Mouse (Mus musculus): Measurements from ENCODE around the gene Hk3. TPM values are rescaled to one million over a fixed set of nuclear protein-coding genes. Genes with fewer than 3 reads are reported as not detected.

Gene Hk3
- polyA plus RNA-seq, 1 experiment from 2014 or later: 1.2 TPM

GRCm38 (mm10) chr13:54988181-54988760, 32.9 kb downstream of the Hk3 start:
- TF ChIP-seq CTCF (IDR thresholded peaks at IDR 0.05; ENCODE audit: low read depth): no peak
- H3K36me3 ChIP-seq (ENCODE audit: insufficient read depth): no peaks in the 10 kb centered on the region
- no peaks in the 10 kb centered on the region for H3K27me3 ChIP-seq (ENCODE audit: insufficient read depth, low read length)
- H3K9me3 ChIP-seq (ENCODE audit: low read depth, low read length): no peaks in the 10 kb centered on the region
- ATAC-seq (ENCODE audit: insufficient read depth) (no peak), DNase-seq (no peak)
- no peak overlapping the region for H3K9ac ChIP-seq
- WGBS: 43% methylated on average over 7 of the region's 7 CpGs
- no peak overlapping the region for H3K27ac ChIP-seq (ENCODE audit: low read depth)
- H3K4me3 ChIP-seq (ENCODE audit: low read depth, low read length): no peak overlapping the region
- H3K4me1 ChIP-seq (ENCODE audit: insufficient read depth): no peaks in the 10 kb centered on the region
- no peak overlapping the region for H3K4me2 ChIP-seq

GRCm38 (mm10) chr13:54987405-54987804, 33.8 kb downstream of the Hk3 start:
- ATAC-seq (ENCODE audit: insufficient read depth): no peak
- Histone ChIP-seq H3K27ac (ENCODE audit: low read depth) (no peak overlapping the region), H3K4me1 (ENCODE audit: insufficient read depth) (no peaks in the 10 kb centered on the region), H3K4me3 (ENCODE audit: low read depth, low read length) (no peak overlapping the region), H3K4me2 (no peak overlapping the region), H3K9me3 (ENCODE audit: low read depth, low read length) (no peaks in the 10 kb centered on the region), H3K9ac (no peak overlapping the region), H3K27me3 (ENCODE audit: insufficient read depth, low read length) (no peaks in the 10 kb centered on the region), H3K36me3 (ENCODE audit: insufficient read depth) (no peaks in the 10 kb centered on the region)
- 72% methylated on average over 9 of the region's 9 CpGs for WGBS
- no peak for DNase-seq
- no peak for TF ChIP-seq CTCF (IDR thresholded peaks at IDR 0.05; ENCODE audit: low read depth)

GRCm38 (mm10) chr13:54983614-54984013, 37.6 kb downstream of the Hk3 start:
- 50% methylated on average over 2 of the region's 2 CpGs for WGBS
- no peaks in the 10 kb centered on the region for H3K4me1 ChIP-seq (ENCODE audit: insufficient read depth)

DNA sequence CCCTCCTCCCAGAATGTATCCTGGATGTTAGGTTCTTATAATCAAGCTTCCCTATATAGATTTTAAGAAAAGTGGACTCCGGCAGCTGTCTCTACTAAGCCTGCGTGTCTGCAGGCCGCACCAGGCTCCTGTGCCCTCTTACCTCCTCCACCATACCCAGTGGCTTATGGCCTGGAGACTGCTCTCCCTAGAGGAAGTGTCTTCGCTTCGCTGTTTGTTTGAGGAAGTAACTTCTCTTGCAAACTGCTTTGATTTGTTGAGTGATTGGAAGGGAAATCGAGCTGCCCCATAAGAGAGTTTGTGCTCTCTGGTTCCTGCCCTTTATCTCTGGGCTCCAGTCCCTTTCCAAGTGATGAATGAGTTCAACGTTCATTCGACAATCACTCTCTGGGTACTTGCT, 38.2 kb downstream of the Hk3 start:
- Histone ChIP-seq H3K27me3 (ENCODE audit: insufficient read depth, low read length) (no peaks in the 10 kb centered on the region), H3K36me3 (ENCODE audit: insufficient read depth) (no peaks in the 10 kb centered on the region), H3K4me2 (no peak overlapping the region), H3K4me3 (ENCODE audit: low read depth, low read length) (no peak overlapping the region), H3K4me1 (ENCODE audit: insufficient read depth) (no peaks in the 10 kb centered on the region), H3K9ac (no peak overlapping the region), H3K27ac (ENCODE audit: low read depth) (no peak overlapping the region), H3K9me3 (ENCODE audit: low read depth, low read length) (no peaks in the 10 kb centered on the region)
- 53% methylated on average over 8 of the region's 8 CpGs for WGBS
- DNase-seq (no peak), ATAC-seq (ENCODE audit: insufficient read depth) (no peak)
- no peak for TF ChIP-seq CTCF (IDR thresholded peaks at IDR 0.05; ENCODE audit: low read depth)

More at GRCm38 (mm10) chr13:54983614-54984013, 37.6 kb downstream of the Hk3 start:
- Histone ChIP-seq H3K27ac (ENCODE audit: low read depth) (no peak overlapping the region), H3K36me3 (ENCODE audit: insufficient read depth) (no peaks in the 10 kb centered on the region), H3K9me3 (ENCODE audit: low read depth, low read length) (no peaks in the 10 kb centered on the region), H3K4me3 (ENCODE audit: low read depth, low read length) (no peak overlapping the region), H3K27me3 (ENCODE audit: insufficient read depth, low read length) (no peaks in the 10 kb centered on the region), H3K4me2 (no peak overlapping the region), H3K9ac (no peak overlapping the region)
- DNase-seq (peak; percentile 48), ATAC-seq (ENCODE audit: insufficient read depth) (no peak)
- TF ChIP-seq CTCF (IDR thresholded peaks at IDR 0.05; ENCODE audit: low read depth): peak; percentile 61

GRCm38 (mm10) chr13:54980957-54981356, 40.2 kb downstream of the Hk3 start:
- Histone ChIP-seq H3K4me3 (ENCODE audit: low read depth, low read length) (no peak overlapping the region), H3K27me3 (ENCODE audit: insufficient read depth, low read length) (no peaks in the 10 kb centered on the region), H3K9ac (no peak overlapping the region), H3K9me3 (ENCODE audit: low read depth, low read length) (no peaks in the 10 kb centered on the region), H3K36me3 (ENCODE audit: insufficient read depth) (no peaks in the 10 kb centered on the region), H3K27ac (ENCODE audit: low read depth) (no peak overlapping the region), H3K4me1 (ENCODE audit: insufficient read depth) (no peaks in the 10 kb centered on the region), H3K4me2 (no peak overlapping the region)
- no peak for DNase-seq
- TF ChIP-seq CTCF (IDR thresholded peaks at IDR 0.05; ENCODE audit: low read depth): no peak
- no peak for ATAC-seq (ENCODE audit: insufficient read depth)
- 64% methylated on average over 12 of the region's 12 CpGs for WGBS

DNA sequence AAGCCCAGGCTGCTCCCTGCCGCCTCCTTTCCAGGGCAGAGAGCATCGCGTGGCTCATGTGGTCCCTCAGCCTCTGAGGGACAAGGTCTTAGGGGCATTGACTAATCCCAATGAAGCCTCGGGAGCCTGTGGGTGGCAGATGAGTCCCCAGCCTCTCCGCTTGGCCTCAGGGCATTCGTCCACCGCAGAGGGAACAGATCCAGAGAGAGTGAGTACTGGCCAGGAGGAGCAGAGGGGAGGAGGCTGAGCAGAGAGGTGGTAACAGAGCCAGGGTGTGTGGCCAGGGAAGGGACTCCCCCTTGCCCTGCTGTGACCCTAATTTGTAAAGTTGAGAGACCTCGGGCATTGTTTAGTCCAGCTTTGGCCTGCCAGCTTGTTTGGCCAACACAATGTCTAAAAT, 42.4 kb downstream of the Hk3 start:
- H3K4me2 ChIP-seq: no peak overlapping the region
- ATAC-seq (ENCODE audit: insufficient read depth) (no peak), DNase-seq (no peak)
- H3K4me1 ChIP-seq (ENCODE audit: insufficient read depth): no peaks in the 10 kb centered on the region
- no peaks in the 10 kb centered on the region for H3K9me3 ChIP-seq (ENCODE audit: low read depth, low read length)
- H3K27ac ChIP-seq (ENCODE audit: low read depth): no peak overlapping the region
- H3K9ac ChIP-seq: no peak overlapping the region
- WGBS: 45% methylated on average over 8 of the region's 8 CpGs
- TF ChIP-seq CTCF (IDR thresholded peaks at IDR 0.05; ENCODE audit: low read depth): no peak
- no peak overlapping the region for H3K4me3 ChIP-seq (ENCODE audit: low read depth, low read length)
- no peaks in the 10 kb centered on the region for H3K36me3 ChIP-seq (ENCODE audit: insufficient read depth)
- H3K27me3 ChIP-seq (ENCODE audit: insufficient read depth, low read length): no peaks in the 10 kb centered on the region

DNA sequence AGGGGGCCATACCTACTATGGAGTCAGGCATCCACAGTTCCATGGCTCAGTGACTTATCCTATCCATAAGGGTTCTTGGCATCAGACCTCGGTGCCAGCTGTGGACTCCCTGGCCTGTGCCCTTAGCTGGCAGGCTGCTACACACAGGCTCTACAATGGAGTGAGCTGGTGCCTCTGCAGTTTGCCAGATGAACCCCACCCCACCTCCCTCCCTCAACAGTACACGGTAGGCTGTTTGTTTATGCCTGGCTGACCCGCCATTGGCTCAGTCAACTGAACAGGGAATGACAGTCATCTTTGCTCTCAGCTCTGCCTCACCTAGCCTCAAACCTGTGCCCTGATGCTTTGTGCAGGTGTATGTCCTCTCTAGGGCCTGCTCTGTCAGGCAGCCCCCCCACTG, 45.6 kb downstream of the Hk3 start:
- Histone ChIP-seq H3K9ac (no peak overlapping the region), H3K36me3 (ENCODE audit: insufficient read depth) (no peaks in the 10 kb centered on the region), H3K27me3 (ENCODE audit: insufficient read depth, low read length) (no peaks in the 10 kb centered on the region), H3K27ac (ENCODE audit: low read depth) (no peak overlapping the region), H3K4me3 (ENCODE audit: low read depth, low read length) (no peak overlapping the region), H3K4me1 (ENCODE audit: insufficient read depth) (no peaks in the 10 kb centered on the region), H3K4me2 (no peak overlapping the region), H3K9me3 (ENCODE audit: low read depth, low read length) (no peaks in the 10 kb centered on the region)
- no peak for DNase-seq
- 51% methylated on average over 3 of the region's 3 CpGs for WGBS
- TF ChIP-seq CTCF (IDR thresholded peaks at IDR 0.05; ENCODE audit: low read depth): no peak
- ATAC-seq (ENCODE audit: insufficient read depth): no peak
